Mouse (Mus musculus) cortical plate, adult 2 months (tissue): ENCODE results near the gene Hoxc6.

Source experiments
- CTCF ChIP-seq: fragments of 200-500 bp; IDR thresholded peaks from 2 replicates; pipeline ENCODE4 v1.5.1; 2011; ENCODE audit warnings: mild to moderate bottlenecking, control low read depth, low read length; ENCODE audit not compliant: insufficient read depth; ENCODE audit errors: extremely low read depth
- POLR2A ChIP-seq: fragments of 200-500 bp; IDR thresholded peaks from 2 replicates; pipeline ENCODE4 v1.6.1; 2011; ENCODE audit warnings: mild to moderate bottlenecking, low read length, control low read depth; ENCODE audit not compliant: insufficient read depth; ENCODE audit errors: extremely low read depth

GRCm38 (mm10) chr15:103009265-103010111 is 11.4 kb downstream of the Hoxc6 start:
- TF ChIP-seq CTCF (no peak), POLR2A (no peak)
